Mouse (Mus musculus) neural tube, embryonic 11.5 days (tissue): ENCODE measurements at regions not wholly inside any gene's neighbourhood (a gene's known extent, or its start where the extent isn't known, plus 50 kb on each side); places are given as distances from the start of the nearest gene placed in this dataset.

Source experiments
- ATAC-seq: fragments of 200-750 bp; cut with Nextera tagmentation; 2 replicates; pipeline ENCODE4 v1.8.0; 2017; ENCODE audit warnings: moderate number of reproducible peaks, mild to moderate bottlenecking, moderate TSS enrichment, moderate library complexity; ENCODE audit not compliant: insufficient read depth, low FRiP score, low TSS enrichment
- DNase-seq: peaks from one replicate; pipeline ENCODE4 v3.0.0-alpha.2; 2015; ENCODE audit warnings: low spot score
- H3K27ac ChIP-seq: fragments of 300-500 bp; sonication (generic); 2 replicates; pipeline ENCODE4 v1.5.1; 2014; ENCODE audit warnings: low read depth, mild to moderate bottlenecking, low read length
- H3K27me3 ChIP-seq: fragments of 300-500 bp; sonication (generic); 2 replicates; pipeline ENCODE4 v1.6.1; 2014; ENCODE audit warnings: mild to moderate bottlenecking, low read length, mixed read lengths; ENCODE audit not compliant: control insufficient read depth, insufficient read depth
- H3K36me3 ChIP-seq: fragments of 300-500 bp; sonication (generic); 2 replicates; pipeline ENCODE4 v1.6.1; 2014; ENCODE audit warnings: mild to moderate bottlenecking, low read length, moderate library complexity, mixed read lengths; ENCODE audit not compliant: control insufficient read depth, insufficient read depth
- H3K4me1 ChIP-seq: fragments of 300-500 bp; sonication (generic); 2 replicates; pipeline ENCODE4 v1.6.1; 2014; ENCODE audit warnings: low read length, mixed read lengths; ENCODE audit not compliant: control insufficient read depth, insufficient read depth
- H3K4me2 ChIP-seq: fragments of 300-500 bp; sonication (generic); 2 replicates; pipeline ENCODE4 v1.6.1; 2014; ENCODE audit warnings: low read depth, mild to moderate bottlenecking, moderate library complexity
- H3K4me3 ChIP-seq: fragments of 300-500 bp; sonication (generic); 2 replicates; pipeline ENCODE4 v1.5.1; 2014; ENCODE audit warnings: low read depth, low read length
- H3K9ac ChIP-seq: fragments of 300-500 bp; sonication (generic); 2 replicates; pipeline ENCODE4 v1.6.1; 2014; ENCODE audit warnings: mild to moderate bottlenecking, low read length
- H3K9me3 ChIP-seq: fragments of 300-500 bp; sonication (generic); 2 replicates; pipeline ENCODE4 v1.6.1; 2016; ENCODE audit warnings: low read length; ENCODE audit not compliant: control insufficient read depth
- WGBS: fragments of 180-500 bp; shearing (Covaris S2); extraction: QIAGEN DNeasy Blood & Tissue Kit; methylation state at CpG from one replicate; pipeline ENCODE4 v1.1.7; 2014; 5-methylcytosine and 5-hydroxymethylcytosine counted together

DNA sequence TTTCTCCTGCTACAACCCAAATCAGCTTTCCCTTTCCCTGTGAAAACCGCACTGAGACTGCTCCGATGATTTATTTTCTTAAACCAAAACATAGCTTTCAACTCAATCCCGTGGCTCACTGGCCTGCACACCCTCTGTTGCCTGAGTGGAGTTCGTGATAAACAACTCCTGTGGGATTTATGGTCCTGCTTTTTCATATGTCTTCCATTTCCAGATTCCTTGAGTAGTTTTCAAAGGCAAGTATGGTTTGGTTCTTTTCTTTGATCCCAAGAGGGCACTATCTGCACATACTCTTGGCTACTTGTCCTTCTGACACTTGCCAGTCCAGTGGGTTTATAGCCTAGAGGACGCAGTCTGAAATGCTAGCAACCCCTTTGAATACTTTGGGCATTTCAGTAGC is 1042.6 kb downstream of the Robo1 start:
- Histone ChIP-seq H3K27me3 (no peaks in the 10 kb centered on the region), H3K9me3 (no peaks in the 10 kb centered on the region), H3K4me1 (no peaks in the 10 kb centered on the region), H3K36me3 (no peaks in the 10 kb centered on the region), H3K27ac (no peak overlapping the region), H3K4me3 (no peak overlapping the region), H3K9ac (no peak overlapping the region), H3K4me2 (no peak overlapping the region)
- 40% methylated on average over 5 of the region's 5 CpGs for WGBS
- ATAC-seq (no peak), DNase-seq (no peak)

- ATAC-seq (no peak), DNase-seq (no peak)
- Histone ChIP-seq H3K27ac (no peak overlapping the region), H3K4me3 (no peak overlapping the region), H3K4me2 (no peak overlapping the region), H3K9ac (no peak overlapping the region), H3K4me1 (no peaks in the 10 kb centered on the region), H3K36me3 (no peaks in the 10 kb centered on the region), H3K27me3 (no peaks in the 10 kb centered on the region), H3K9me3 (no peaks in the 10 kb centered on the region)
- WGBS: 87% methylated on average over 1 of the region's 1 CpGs
Observed at GRCm38 (mm10) chr16:73343941-73344340, 1035.8 kb downstream of the Robo1 start.

GRCm38 (mm10) chr16:73343531-73343930 is 1035.4 kb downstream of the Robo1 start:
- Histone ChIP-seq H3K4me1 (no peaks in the 10 kb centered on the region), H3K4me3 (no peak overlapping the region), H3K4me2 (no peak overlapping the region), H3K36me3 (no peaks in the 10 kb centered on the region), H3K9ac (no peak overlapping the region), H3K27ac (no peak overlapping the region), H3K27me3 (no peaks in the 10 kb centered on the region), H3K9me3 (no peaks in the 10 kb centered on the region)
- DNase-seq: no peak
- 88% methylated on average over 3 of the region's 3 CpGs for WGBS
- ATAC-seq: no peak

- ATAC-seq (no peak), DNase-seq (no peak)
- H3K4me1 ChIP-seq: no peaks in the 10 kb centered on the region
- 98% methylated on average over 2 of the region's 2 CpGs for WGBS
- no peaks in the 10 kb centered on the region for H3K36me3 ChIP-seq
- H3K9ac ChIP-seq: no peak overlapping the region
- H3K27ac ChIP-seq: no peak overlapping the region
- no peaks in the 10 kb centered on the region for H3K9me3 ChIP-seq
- H3K27me3 ChIP-seq: no peaks in the 10 kb centered on the region
- no peak overlapping the region for H3K4me2 ChIP-seq
- no peak overlapping the region for H3K4me3 ChIP-seq
Observed at GRCm38 (mm10) chr16:73317644-73318043, 1009.5 kb downstream of the Robo1 start.

GRCm38 (mm10) chr16:73310096-73310495 is 1002.0 kb downstream of the Robo1 start:
- Histone ChIP-seq H3K9me3 (no peaks in the 10 kb centered on the region), H3K9ac (no peak overlapping the region), H3K27me3 (no peaks in the 10 kb centered on the region), H3K4me3 (no peak overlapping the region), H3K4me2 (no peak overlapping the region), H3K27ac (no peak overlapping the region), H3K36me3 (no peaks in the 10 kb centered on the region), H3K4me1 (no peaks in the 10 kb centered on the region)
- DNase-seq (no peak), ATAC-seq (no peak)
- WGBS: 75% methylated on average over 5 of the region's 5 CpGs

DNA sequence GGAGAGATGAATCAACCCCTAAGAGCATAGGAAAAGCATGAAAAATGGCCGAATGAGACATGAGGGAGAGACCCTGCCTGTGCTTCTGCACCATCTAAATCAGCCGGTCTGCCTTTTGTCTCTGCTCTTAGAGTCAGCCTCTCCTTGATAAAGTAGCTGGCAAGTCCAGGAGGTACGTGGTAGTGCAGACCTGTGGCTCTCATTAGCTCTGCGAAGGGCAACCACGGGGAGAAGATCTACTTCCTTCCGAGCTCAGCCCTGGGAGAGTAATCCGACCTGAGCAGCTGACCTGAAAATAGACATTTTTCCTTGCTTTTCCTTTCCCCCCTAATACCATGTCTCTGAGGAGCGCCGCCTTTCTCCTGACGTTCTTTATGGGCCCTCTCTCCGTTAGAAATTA is 971.8 kb downstream of the Robo1 start:
- DNase-seq: peak; percentile 20
- WGBS: 44% methylated on average over 11 of the region's 11 CpGs
- Histone ChIP-seq H3K9ac (no peak overlapping the region), H3K27me3 (no peaks in the 10 kb centered on the region), H3K4me3 (no peak overlapping the region), H3K4me1 (no peaks in the 10 kb centered on the region), H3K36me3 (no peaks in the 10 kb centered on the region), H3K27ac (no peak overlapping the region), H3K9me3 (no peaks in the 10 kb centered on the region), H3K4me2 (no peak overlapping the region)
- no peak for ATAC-seq

DNA sequence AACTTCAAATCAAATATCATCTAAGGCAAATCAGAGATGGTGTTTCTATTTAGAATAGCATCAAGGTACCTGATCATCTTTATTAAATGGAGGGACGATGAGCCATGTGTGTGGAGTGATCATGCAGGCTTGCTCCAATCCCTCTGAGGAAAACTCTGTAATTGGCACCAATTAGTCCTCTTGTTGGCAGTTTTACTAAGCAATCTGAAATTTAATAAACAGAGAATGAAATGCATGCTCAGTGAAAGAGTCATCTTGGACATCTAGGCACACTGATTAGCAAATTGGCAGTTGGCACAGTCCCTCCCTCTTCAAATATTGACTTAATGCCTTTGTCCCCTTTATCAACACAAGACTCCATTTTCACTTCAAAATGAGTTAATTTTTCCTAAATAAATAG is 951.6 kb downstream of the Robo1 start:
- Histone ChIP-seq H3K4me2 (no peak overlapping the region), H3K9ac (no peak overlapping the region), H3K4me3 (no peak overlapping the region), H3K9me3 (no peaks in the 10 kb centered on the region), H3K27ac (no peak overlapping the region), H3K4me1 (no peaks in the 10 kb centered on the region), H3K27me3 (no peaks in the 10 kb centered on the region), H3K36me3 (no peaks in the 10 kb centered on the region)
- DNase-seq (no peak), ATAC-seq (no peak)
- WGBS: 93% methylated on average over 1 of the region's 1 CpGs

GRCm38 (mm10) chr16:73259283-73259682 is 951.2 kb downstream of the Robo1 start:
- Histone ChIP-seq H3K9ac (no peak overlapping the region), H3K4me3 (no peak overlapping the region), H3K36me3 (no peaks in the 10 kb centered on the region), H3K4me2 (no peak overlapping the region), H3K9me3 (no peaks in the 10 kb centered on the region), H3K27me3 (no peaks in the 10 kb centered on the region), H3K4me1 (no peaks in the 10 kb centered on the region), H3K27ac (no peak overlapping the region)
- 88% methylated on average over 3 of the region's 3 CpGs for WGBS
- no peak for DNase-seq
- ATAC-seq: no peak

GRCm38 (mm10) chr16:73245073-73245590 is 937.0 kb downstream of the Robo1 start:
- Histone ChIP-seq H3K4me2 (no peak overlapping the region), H3K9me3 (no peaks in the 10 kb centered on the region), H3K27me3 (no peaks in the 10 kb centered on the region), H3K27ac (no peak overlapping the region), H3K4me1 (no peaks in the 10 kb centered on the region), H3K9ac (no peak overlapping the region), H3K36me3 (no peaks in the 10 kb centered on the region), H3K4me3 (no peak overlapping the region)
- 88% methylated on average over 2 of the region's 2 CpGs for WGBS
- ATAC-seq (no peak), DNase-seq (no peak)
